Comparison of ENCODE assay signal across 19 mouse cellular contexts in the genomic region with DNA sequence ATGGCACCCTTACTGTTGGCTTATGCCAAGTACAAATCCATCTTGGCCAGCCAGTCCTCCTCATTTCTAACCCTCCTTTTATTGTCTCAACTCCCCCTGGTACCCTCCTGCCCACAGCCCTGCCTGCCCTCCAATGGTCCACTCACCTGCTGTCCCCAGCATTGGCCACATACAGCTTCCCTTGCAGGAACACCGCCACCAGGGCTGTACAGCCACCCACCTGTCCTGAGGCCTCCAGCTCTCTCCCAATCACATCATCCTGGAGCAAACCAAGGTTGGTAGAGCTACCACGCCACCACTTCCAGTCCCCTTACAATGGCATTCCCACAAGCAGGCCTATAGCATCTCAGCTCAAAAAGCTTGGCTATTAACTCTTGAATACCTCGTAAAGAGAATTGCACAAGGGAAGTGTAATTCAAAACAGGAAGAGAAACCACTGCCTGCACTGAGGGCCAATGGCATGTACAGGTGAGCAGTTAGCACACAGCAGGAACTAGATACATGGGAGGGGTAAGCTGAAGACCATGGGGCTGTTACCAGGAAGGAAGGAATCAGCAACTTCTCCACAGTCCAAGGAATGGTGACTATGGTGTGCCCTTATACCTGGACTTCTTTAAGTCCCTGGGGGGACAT. TPM values are rescaled to one million over a fixed set of nuclear protein-coding genes. Genes with fewer than 3 reads are reported as not detected.
A peak's percentile ranks its signal among the peaks of the same experiment; 100 is the strongest.
DNase-seq lines count a peak whose midpoint lies in the region; ATAC-seq lines count a peak whose summit lies in the region.
"Had no signal": no experiment of that assay in that cellular context is flagged by ENCODE, and none has a peak within 500 bp of the region (broad histone marks: within the 10 kb centered on the region; RNA-seq: fewer than 3 reads in every experiment).

No protein-coding gene starts in this region.

- no peak overlapping the region for H3K4me3 ChIP-seq in embryonic facial prominence, embryonic 13.5 days
- H3K4me3 ChIP-seq in embryonic facial prominence, embryonic 10.5 days = no peak overlapping the region
- H3K4me3 ChIP-seq in limb, embryonic 10.5 days = peak overlapping the region; percentile 81
- H3K4me3 ChIP-seq: forebrain, embryonic 15.5 days; megakaryocyte, embryonic 14.5 days had no signal

- H3K9me3 ChIP-seq in embryonic facial prominence, embryonic 13.5 days = no peaks in the 10 kb centered on the region
- H3K9me3 ChIP-seq in embryonic facial prominence, embryonic 10.5 days = no peaks in the 10 kb centered on the region
- H3K9me3 ChIP-seq in limb, embryonic 10.5 days (replicated peaks) = no peaks in the 10 kb centered on the region
- H3K9me3 ChIP-seq: forebrain, embryonic 15.5 days; heart, embryonic 13.5 days; megakaryocyte, embryonic 14.5 days had no signal

- H3K4me1 ChIP-seq in embryonic facial prominence, embryonic 13.5 days = peaks cover 21% of the 10 kb centered on the region
- peaks cover 29% of the 10 kb centered on the region for H3K4me1 ChIP-seq in embryonic facial prominence, embryonic 10.5 days
- H3K4me1 ChIP-seq in limb, embryonic 10.5 days = peaks cover 35% of the 10 kb centered on the region

- ATAC-seq in embryonic facial prominence, embryonic 13.5 days (ENCODE audit: insufficient number of reproducible peaks, insufficient read depth, low FRiP score, low TSS enrichment, low read depth) = no peak
- ATAC-seq: forebrain, embryonic 15.5 days; hindbrain, postnatal 0 days had no signal

- H3K27me3 ChIP-seq in embryonic facial prominence, embryonic 13.5 days = no peaks in the 10 kb centered on the region
- H3K27me3 ChIP-seq in embryonic facial prominence, embryonic 10.5 days (replicated peaks; ENCODE audit: low read depth, poor library complexity, severe bottlenecking) = 0 out of 2 replicates have a peak, but pooled peaks cover 8% of the 10 kb centered on the region
- H3K27me3 ChIP-seq in limb, embryonic 10.5 days (ENCODE audit: low read depth, poor library complexity, severe bottlenecking) = no peaks in the 10 kb centered on the region
- H3K27me3 ChIP-seq: heart, embryonic 13.5 days; megakaryocyte, embryonic 14.5 days had no signal

- no peak overlapping the region for H3K27ac ChIP-seq in embryonic facial prominence, embryonic 13.5 days
- no peak overlapping the region for H3K27ac ChIP-seq in embryonic facial prominence, embryonic 10.5 days (replicated peaks)
- H3K27ac ChIP-seq in limb, embryonic 10.5 days = no peak overlapping the region
- H3K27ac ChIP-seq: forebrain, embryonic 15.5 days; heart, embryonic 13.5 days had no signal

- peak overlapping the region; percentile 86 for H3K9ac ChIP-seq in embryonic facial prominence, embryonic 13.5 days
- H3K9ac ChIP-seq: forebrain, embryonic 15.5 days had no signal

- DNase-seq in embryonic facial prominence, embryonic 10.5 days (ENCODE audit: low spot score) = no peak
- DNase-seq in spleen, postnatal 36 days (ENCODE audit: low spot score in 2 of 2) = peak; percentile 54 to 65
- DNase-seq in spleen, postnatal 14 days (ENCODE audit: low spot score in 2 of 2) = no peak
- no peak for DNase-seq in limb, embryonic 10.5 days (ENCODE audit: low spot score)
- no peak for DNase-seq in right cerebral cortex, postnatal 4 days
- no peak for DNase-seq in left cerebral cortex, adult 18-20 months (ENCODE audit: low spot score in 2 of 2)
- DNase-seq in neural tube, embryonic 10.5 days (ENCODE audit: extremely low spot score, low spot score) = no peak
- DNase-seq: cerebellum, postnatal 36 days; kidney, adult 8-10 months; kidney, postnatal 36 days; layer of hippocampus, adult 9-11 months; thymus, postnatal 14 days had no signal

- 89% methylated on average over 3 of the region's 3 CpGs for WGBS in embryonic facial prominence, embryonic 13.5 days
- WGBS in embryonic facial prominence, embryonic 10.5 days = 86% methylated on average over 3 of the region's 3 CpGs
- 93% methylated on average over 3 of the region's 3 CpGs for WGBS in limb, embryonic 10.5 days

- peaks cover 45% of the 10 kb centered on the region for H3K36me3 ChIP-seq in embryonic facial prominence, embryonic 13.5 days
- H3K36me3 ChIP-seq in embryonic facial prominence, embryonic 10.5 days (replicated peaks) = peaks cover 53% of the 10 kb centered on the region
- peaks cover 54% of the 10 kb centered on the region for H3K36me3 ChIP-seq in limb, embryonic 10.5 days
- H3K36me3 ChIP-seq: forebrain, embryonic 15.5 days had no signal

- no peak overlapping the region for H3K4me2 ChIP-seq in embryonic facial prominence, embryonic 13.5 days
- H3K4me2 ChIP-seq: forebrain, embryonic 15.5 days had no signal

RNA-seq across cellular contexts. Expression of a gene that starts 2.3 kb away (rescaled TPM):
- polyA plus RNA-seq in embryonic facial prominence, embryonic 13.5 days (2015; fragmentation: Nextera tagmentation; extraction: Ambion mirVana) = 49.3 and 49.5 TPM in 2 replicates
- 50.2 and 54.1 TPM in 2 replicates for polyA plus RNA-seq in embryonic facial prominence, embryonic 10.5 days (2016; fragmentation: Nextera tagmentation; extraction: Ambion mirVana)
- 53.1 and 57.5 TPM in 2 replicates for polyA plus RNA-seq in limb, embryonic 10.5 days (2016; fragmentation: Nextera tagmentation; extraction: Ambion mirVana)
- total RNA-seq in left cerebral cortex, adult 18-20 months (2021) = 10 to 100 TPM; 19.0 to 22.3 TPM

RNA-seq across cellular contexts. Expression of a gene that starts 5.7 kb away (rescaled TPM):
- 60.5 and 65.9 TPM in 2 replicates for polyA plus RNA-seq in embryonic facial prominence, embryonic 13.5 days (2015; fragmentation: Nextera tagmentation; extraction: Ambion mirVana)
- 69.5 and 74.7 TPM in 2 replicates for polyA plus RNA-seq in embryonic facial prominence, embryonic 10.5 days (2016; fragmentation: Nextera tagmentation; extraction: Ambion mirVana)
- polyA plus RNA-seq in limb, embryonic 10.5 days (2016; fragmentation: Nextera tagmentation; extraction: Ambion mirVana) = 75.1 and 76.6 TPM in 2 replicates
- total RNA-seq in left cerebral cortex, adult 18-20 months (2021) = 10 to 100 TPM; 50.9 to 60.8 TPM

RNA-seq across cellular contexts. Expression of a gene that starts 25.2 kb away (rescaled TPM):
- polyA plus RNA-seq in embryonic facial prominence, embryonic 13.5 days (2015; fragmentation: Nextera tagmentation; extraction: Ambion mirVana) = not detected in 2 replicates
- polyA plus RNA-seq in embryonic facial prominence, embryonic 10.5 days (2016; fragmentation: Nextera tagmentation; extraction: Ambion mirVana) = not detected in 2 replicates
- not detected in 2 replicates for polyA plus RNA-seq in limb, embryonic 10.5 days (2016; fragmentation: Nextera tagmentation; extraction: Ambion mirVana)
- total RNA-seq in left cerebral cortex, adult 18-20 months (2021) = under 1 TPM; 0.91 to 0.95 TPM
- polyA plus RNA-seq: embryonic facial prominence, embryonic 11.5 days; forebrain, embryonic 15.5 days; heart, embryonic 13.5 days; lung, embryonic 16.5 days had no signal

RNA-seq across cellular contexts. Expression of a gene that starts 26.5 kb away (rescaled TPM):
- 28.4 and 30.3 TPM in 2 replicates for polyA plus RNA-seq in embryonic facial prominence, embryonic 13.5 days (2015; fragmentation: Nextera tagmentation; extraction: Ambion mirVana)
- 28.4 and 28.8 TPM in 2 replicates for polyA plus RNA-seq in embryonic facial prominence, embryonic 10.5 days (2016; fragmentation: Nextera tagmentation; extraction: Ambion mirVana)
- 26.2 and 28.8 TPM in 2 replicates for polyA plus RNA-seq in limb, embryonic 10.5 days (2016; fragmentation: Nextera tagmentation; extraction: Ambion mirVana)
- total RNA-seq in left cerebral cortex, adult 18-20 months (2021) = 100 to 1,000 TPM; 128 to 136 TPM

RNA-seq across cellular contexts. Expression of a gene that starts 39.3 kb away (rescaled TPM):
- 4.3 and 4.6 TPM in 2 replicates for polyA plus RNA-seq in embryonic facial prominence, embryonic 13.5 days (2015; fragmentation: Nextera tagmentation; extraction: Ambion mirVana)
- 2.4 and 2.9 TPM in 2 replicates for polyA plus RNA-seq in embryonic facial prominence, embryonic 10.5 days (2016; fragmentation: Nextera tagmentation; extraction: Ambion mirVana)
- 0.83 and 1.9 TPM in 2 replicates for polyA plus RNA-seq in limb, embryonic 10.5 days (2016; fragmentation: Nextera tagmentation; extraction: Ambion mirVana)
- 1 to 10 TPM; 3.6 to 3.8 TPM for total RNA-seq in left cerebral cortex, adult 18-20 months (2021)

Comparison
In these comparisons a context has a peak if more than half of its experiments do, and no peak if none do; other contexts are left out.
1. DNase-seq: peak in spleen, postnatal 36 days (2 of 2); none in embryonic facial prominence, embryonic 10.5 days (single experiment), spleen, postnatal 14 days (0 of 2), limb, embryonic 10.5 days (single experiment), right cerebral cortex, postnatal 4 days (single experiment), left cerebral cortex, adult 18-20 months (0 of 2) and neural tube, embryonic 10.5 days (single experiment).